Mouse (Mus musculus): ENCODE measurements at regions not wholly inside any gene's neighbourhood (a gene's known extent, or its start where the extent isn't known, plus 50 kb on each side); places are given as distances from the start of the nearest gene placed in this dataset.

DNA sequence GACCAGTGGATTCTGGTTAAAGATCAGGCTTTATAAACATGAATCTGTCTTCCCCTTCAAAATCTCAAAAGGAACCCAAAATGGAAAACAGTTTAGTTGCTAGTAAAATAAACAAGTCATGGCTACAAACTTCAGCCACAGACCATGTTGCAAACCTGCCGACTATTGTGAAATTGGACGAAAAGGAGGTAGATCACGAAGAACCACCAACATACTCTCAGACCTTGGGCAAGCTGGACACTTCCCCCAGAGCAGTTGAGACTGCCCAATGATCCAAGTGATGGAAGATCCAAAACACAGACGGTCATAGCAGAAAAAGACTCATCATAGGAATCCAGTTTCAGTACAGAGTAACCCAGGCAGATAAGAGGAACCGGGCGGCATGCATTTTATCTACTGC is 92.3 kb upstream of the Cdc42ep3 start:
- Histone ChIP-seq H3K9ac (replicated peaks) (no peak overlapping the region), H3K4me3 (ENCODE audit: insufficient read depth in 1 of 2, low read depth in 2 of 2, low read length in 2 of 2) (no peak overlapping the region), H3K27me3 (ENCODE audit: control insufficient read depth, insufficient read depth, low read length) (no peaks in the 10 kb centered on the region), H3K4me2 (ENCODE audit: low read depth) (no peak overlapping the region), H3K27ac (no peak overlapping the region), H3K4me1 (replicated peaks; ENCODE audit: control insufficient read depth in 2 of 2, insufficient read depth in 2 of 2, low read length in 1 of 2) (no peaks in the 10 kb centered on the region), H3K9me3 (ENCODE audit: control insufficient read depth, low read length) (no peaks in the 10 kb centered on the region), H3K36me3 (replicated peaks; ENCODE audit: control insufficient read depth, insufficient read depth, low read depth) (no peaks in the 10 kb centered on the region)
- DNase-seq (ENCODE audit: low read depth in 3 of 3, low spot score in 3 of 3) (no peak), ATAC-seq (ENCODE audit: insufficient read depth) (no peak)
- 73% methylated on average over 6 of the region's 6 CpGs for WGBS (ENCODE audit: insufficient replicate concordance)
- TF ChIP-seq EP300 (IDR thresholded peaks at IDR 0.05; ENCODE audit: low read depth): no peak
- TF ChIP-seq CTCF (IDR thresholded peaks at IDR 0.05; ENCODE audit: low read depth): no peak

DNA sequence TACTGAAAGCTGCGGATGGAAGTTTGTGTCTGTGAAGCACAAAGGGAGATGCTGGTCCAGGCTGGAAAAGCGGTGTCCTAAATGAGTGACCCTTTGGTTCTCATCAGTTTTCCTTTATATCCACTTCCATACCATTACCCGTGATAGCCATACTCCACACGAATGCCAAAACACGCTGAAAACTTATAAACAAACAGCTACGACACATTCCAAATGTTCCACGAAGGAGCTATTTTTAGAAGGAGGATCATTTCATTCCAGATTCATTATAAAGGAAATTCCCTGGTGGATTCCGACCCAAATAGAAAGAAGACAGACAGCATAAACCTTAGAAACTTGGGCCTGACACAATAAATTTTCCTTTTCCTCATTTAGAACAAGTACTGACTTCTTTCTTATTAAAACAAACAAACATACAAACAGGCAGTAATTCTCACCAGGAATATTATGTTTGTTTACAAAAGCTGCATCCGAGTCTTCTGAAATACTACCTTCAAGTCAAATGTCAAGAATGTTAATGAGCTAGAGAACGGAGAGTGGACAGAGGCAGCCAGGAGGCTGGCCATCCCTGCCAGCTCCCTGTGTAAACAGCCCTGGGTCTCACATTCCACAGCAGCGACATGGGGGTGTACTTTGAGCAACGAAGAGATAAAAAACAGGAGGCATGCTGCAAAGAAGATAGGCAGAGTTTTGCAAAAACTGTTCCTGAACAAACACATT is 96.4 kb upstream of the Cdc42ep3 start:
- H3K27ac ChIP-seq: no peak overlapping the region
- no peak for DNase-seq (ENCODE audit: low read depth in 3 of 3, low spot score in 3 of 3)
- TF ChIP-seq EP300 (IDR thresholded peaks at IDR 0.05; ENCODE audit: low read depth): no peak
- TF ChIP-seq CTCF (IDR thresholded peaks at IDR 0.05; ENCODE audit: low read depth): no peak
- H3K9ac ChIP-seq (replicated peaks): no peak overlapping the region
- WGBS (ENCODE audit: insufficient replicate concordance): 44% methylated on average over 12 of the region's 12 CpGs
- no peaks in the 10 kb centered on the region for H3K9me3 ChIP-seq (ENCODE audit: control insufficient read depth, low read length)
- H3K4me2 ChIP-seq (ENCODE audit: low read depth): no peak overlapping the region
- ATAC-seq (ENCODE audit: insufficient read depth): no peak
- no peak overlapping the region for H3K4me3 ChIP-seq (ENCODE audit: insufficient read depth in 1 of 2, low read depth in 2 of 2, low read length in 2 of 2)
- no peaks in the 10 kb centered on the region for H3K36me3 ChIP-seq (replicated peaks; ENCODE audit: control insufficient read depth, insufficient read depth, low read depth)
- no peaks in the 10 kb centered on the region for H3K27me3 ChIP-seq (ENCODE audit: control insufficient read depth, insufficient read depth, low read length)
- H3K4me1 ChIP-seq (replicated peaks; ENCODE audit: control insufficient read depth in 2 of 2, insufficient read depth in 2 of 2, low read length in 1 of 2): no peaks in the 10 kb centered on the region

DNA sequence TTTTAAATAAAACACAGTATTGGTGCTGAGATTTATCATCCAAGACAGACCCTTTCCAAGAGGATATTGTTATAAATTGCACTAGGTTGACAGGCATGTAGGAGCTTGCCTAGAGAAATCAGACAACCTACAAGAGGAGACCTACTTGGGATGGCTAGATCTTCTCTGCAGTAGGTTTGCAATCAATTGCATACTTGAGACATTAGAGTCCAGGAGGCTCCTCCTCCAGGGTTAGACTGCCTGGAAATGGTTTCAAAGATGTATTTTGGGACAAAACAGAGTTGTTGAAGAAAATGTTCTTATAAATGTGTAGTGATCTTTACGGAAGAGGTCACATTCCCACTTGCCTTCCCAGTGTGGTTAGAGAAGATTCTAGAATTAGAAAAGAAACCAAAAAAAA is 98.9 kb upstream of the Cdc42ep3 start:
- no peaks in the 10 kb centered on the region for H3K4me1 ChIP-seq (replicated peaks; ENCODE audit: control insufficient read depth in 2 of 2, insufficient read depth in 2 of 2, low read length in 1 of 2)
- H3K9me3 ChIP-seq (ENCODE audit: control insufficient read depth, low read length): no peaks in the 10 kb centered on the region
- DNase-seq (ENCODE audit: low read depth in 3 of 3, low spot score in 3 of 3) (no peak), ATAC-seq (ENCODE audit: insufficient read depth) (no peak)
- H3K4me3 ChIP-seq (ENCODE audit: insufficient read depth in 1 of 2, low read depth in 2 of 2, low read length in 2 of 2): no peak overlapping the region
- no peak overlapping the region for H3K4me2 ChIP-seq (ENCODE audit: low read depth)
- no peaks in the 10 kb centered on the region for H3K27me3 ChIP-seq (ENCODE audit: control insufficient read depth, insufficient read depth, low read length)
- WGBS (ENCODE audit: insufficient replicate concordance): 69% methylated on average over 1 of the region's 1 CpGs
- H3K36me3 ChIP-seq (replicated peaks; ENCODE audit: control insufficient read depth, insufficient read depth, low read depth): no peaks in the 10 kb centered on the region
- no peak overlapping the region for H3K9ac ChIP-seq (replicated peaks)
- TF ChIP-seq CTCF (IDR thresholded peaks at IDR 0.05; ENCODE audit: low read depth): no peak
- no peak for TF ChIP-seq EP300 (IDR thresholded peaks at IDR 0.05; ENCODE audit: low read depth)
- H3K27ac ChIP-seq: no peak overlapping the region

DNA sequence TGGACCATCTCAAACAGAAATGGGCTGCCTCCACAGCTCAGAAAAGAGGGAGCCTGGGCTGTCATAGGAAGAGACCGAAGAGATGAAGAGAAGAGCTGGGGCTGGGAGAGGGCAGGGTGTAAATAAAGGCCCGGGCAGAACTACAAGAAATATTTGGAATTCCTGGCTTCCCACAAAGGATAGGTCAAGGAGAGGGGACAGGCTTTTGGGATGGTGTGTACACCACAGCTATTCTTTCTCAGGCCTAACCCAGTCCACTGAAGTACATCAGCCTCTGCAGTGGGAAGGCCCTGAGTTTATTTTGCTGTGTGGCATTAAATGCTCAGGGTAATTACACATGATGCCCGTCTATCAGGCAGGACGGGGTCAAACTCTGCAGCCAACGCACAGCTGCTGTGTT is 99.6 kb upstream of the Cdc42ep3 start:
- no peaks in the 10 kb centered on the region for H3K4me1 ChIP-seq (replicated peaks; ENCODE audit: control insufficient read depth in 2 of 2, insufficient read depth in 2 of 2, low read length in 1 of 2)
- H3K9me3 ChIP-seq (ENCODE audit: control insufficient read depth, low read length): no peaks in the 10 kb centered on the region
- TF ChIP-seq EP300 (IDR thresholded peaks at IDR 0.05; ENCODE audit: low read depth) (no peak), CTCF (IDR thresholded peaks at IDR 0.05; ENCODE audit: low read depth) (no peak)
- no peak overlapping the region for H3K27ac ChIP-seq
- H3K4me3 ChIP-seq (ENCODE audit: insufficient read depth in 1 of 2, low read depth in 2 of 2, low read length in 2 of 2): no peak overlapping the region
- ATAC-seq (ENCODE audit: insufficient read depth) (no peak), DNase-seq (ENCODE audit: low read depth in 3 of 3, low spot score in 3 of 3) (no peak)
- no peak overlapping the region for H3K9ac ChIP-seq (replicated peaks)
- H3K27me3 ChIP-seq (ENCODE audit: control insufficient read depth, insufficient read depth, low read length): no peaks in the 10 kb centered on the region
- WGBS (ENCODE audit: insufficient replicate concordance): 42% methylated on average over 5 of the region's 5 CpGs
- no peaks in the 10 kb centered on the region for H3K36me3 ChIP-seq (replicated peaks; ENCODE audit: control insufficient read depth, insufficient read depth, low read depth)
- no peak overlapping the region for H3K4me2 ChIP-seq (ENCODE audit: low read depth)

DNA sequence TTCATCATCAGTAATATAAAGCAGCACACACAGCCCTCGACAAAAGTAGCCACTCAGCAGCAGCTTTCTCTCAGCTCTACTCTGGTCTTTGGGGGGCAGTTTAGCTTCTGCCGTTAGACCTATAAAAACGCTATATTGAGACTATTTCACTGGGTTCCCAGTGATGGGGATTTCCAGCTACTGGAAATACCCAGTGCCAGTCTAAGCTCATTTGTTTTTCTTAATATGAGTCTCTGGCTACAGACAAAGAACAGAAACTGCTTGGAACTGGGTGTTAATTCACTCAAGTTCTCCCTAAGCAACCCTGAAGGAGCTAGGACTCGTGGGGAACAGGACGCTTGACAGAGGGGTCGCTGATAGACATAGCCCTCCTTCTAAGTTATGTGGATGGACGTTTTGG is 100.3 kb upstream of the Cdc42ep3 start:
- Histone ChIP-seq H3K4me2 (ENCODE audit: low read depth) (no peak overlapping the region), H3K36me3 (replicated peaks; ENCODE audit: control insufficient read depth, insufficient read depth, low read depth) (no peaks in the 10 kb centered on the region), H3K27ac (no peak overlapping the region), H3K4me3 (ENCODE audit: insufficient read depth in 1 of 2, low read depth in 2 of 2, low read length in 2 of 2) (no peak overlapping the region), H3K9me3 (ENCODE audit: control insufficient read depth, low read length) (no peaks in the 10 kb centered on the region), H3K9ac (replicated peaks) (no peak overlapping the region), H3K4me1 (replicated peaks; ENCODE audit: control insufficient read depth in 2 of 2, insufficient read depth in 2 of 2, low read length in 1 of 2) (no peaks in the 10 kb centered on the region), H3K27me3 (ENCODE audit: control insufficient read depth, insufficient read depth, low read length) (no peaks in the 10 kb centered on the region)
- ATAC-seq (ENCODE audit: insufficient read depth): no peak
- 59% methylated on average over 7 of the region's 7 CpGs for WGBS (ENCODE audit: insufficient replicate concordance)
- no peak for TF ChIP-seq EP300 (IDR thresholded peaks at IDR 0.05; ENCODE audit: low read depth)
- no peak for TF ChIP-seq CTCF (IDR thresholded peaks at IDR 0.05; ENCODE audit: low read depth)
- DNase-seq (ENCODE audit: low read depth in 3 of 3, low spot score in 3 of 3): no peak
